Mouse (Mus musculus): ENCODE results near the gene Rab8b. TPM values are rescaled to one million over a fixed set of nuclear protein-coding genes. Genes with fewer than 3 reads are reported as not detected.
"Not testable (repeated sequence)": the region's sequence is repeated elsewhere in the genome, so short reads cannot be mapped to it uniquely, and the experiment has no call there.

Rab8b gene
- polyA plus RNA-seq, 1 experiment, result 11.2 TPM

DNA sequence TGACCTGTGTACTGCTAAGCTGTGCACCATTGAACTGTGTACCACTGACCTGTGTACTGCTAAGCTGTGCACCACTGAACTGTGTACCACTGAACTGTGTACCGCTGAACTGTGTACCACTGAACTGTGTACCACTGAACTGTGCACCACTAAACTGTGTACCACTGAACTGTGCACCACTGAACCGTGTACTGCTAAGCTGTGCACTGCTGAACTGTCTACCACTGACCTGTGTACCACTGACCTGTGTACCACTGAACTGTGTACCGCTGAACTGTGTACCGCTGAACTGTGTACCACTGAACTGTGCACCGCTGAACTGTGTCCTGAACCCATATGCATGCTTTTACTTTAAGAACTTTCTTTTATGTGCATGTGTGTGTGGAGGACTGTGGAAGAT is 45.2 kb downstream of the Rab8b start:
- Histone ChIP-seq H3K27ac (ENCODE audit: insufficient read depth, low read length) (no peak overlapping the region), H3K4me1 (ENCODE audit: control insufficient read depth, insufficient read depth, low read length) (no peaks in the 10 kb centered on the region), H3K27me3 (ENCODE audit: control insufficient read depth, insufficient read depth, low read length, poor library complexity, severe bottlenecking) (no peaks in the 10 kb centered on the region), H3K4me3 (ENCODE audit: low read depth, low read length) (no peak overlapping the region), H3K9ac (ENCODE audit: low read depth, poor library complexity, severe bottlenecking) (no peak overlapping the region), H3K9me3 (replicated peaks; ENCODE audit: control insufficient read depth, insufficient read depth, low read length, poor library complexity, severe bottlenecking) (no peaks in the 10 kb centered on the region), H3K36me3 (ENCODE audit: control insufficient read depth, insufficient read depth, low read length, poor library complexity, severe bottlenecking) (no peaks in the 10 kb centered on the region)
- no peak for TF ChIP-seq POLR2A (IDR thresholded peaks at IDR 0.05; ENCODE audit: insufficient read depth, low read length)
- no peak for TF ChIP-seq EP300 (IDR thresholded peaks at IDR 0.05; ENCODE audit: insufficient read depth, low read depth, low read length)
- TF ChIP-seq CTCF (IDR thresholded peaks at IDR 0.05; ENCODE audit: low read depth, low read length), result no peak

DNA sequence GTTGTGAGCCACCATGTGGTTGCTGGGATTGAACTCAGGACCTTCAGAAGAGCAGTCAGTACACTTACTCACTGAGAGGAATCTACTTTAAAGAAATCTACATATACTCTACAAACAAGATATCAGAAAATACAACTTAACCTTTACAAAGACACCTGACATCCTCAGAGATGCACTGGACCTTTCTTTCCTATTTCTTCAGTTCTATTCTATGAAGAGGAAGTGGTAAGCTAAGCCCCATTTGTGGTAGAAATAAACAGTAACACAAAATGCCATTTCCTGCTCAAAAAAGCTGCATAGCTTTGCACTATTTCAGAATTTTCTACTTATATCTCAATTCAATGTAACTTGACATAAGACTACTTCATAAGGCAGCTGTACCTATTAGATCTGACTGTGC is 46.0 kb downstream of the Rab8b start:
- Histone ChIP-seq H3K36me3 (ENCODE audit: control insufficient read depth, insufficient read depth, low read length, poor library complexity, severe bottlenecking) (no peaks in the 10 kb centered on the region), H3K4me1 (ENCODE audit: control insufficient read depth, insufficient read depth, low read length) (no peaks in the 10 kb centered on the region), H3K9me3 (replicated peaks; ENCODE audit: control insufficient read depth, insufficient read depth, low read length, poor library complexity, severe bottlenecking) (no peaks in the 10 kb centered on the region), H3K4me3 (ENCODE audit: low read depth, low read length) (no peak overlapping the region), H3K9ac (ENCODE audit: low read depth, poor library complexity, severe bottlenecking) (no peak overlapping the region), H3K27ac (ENCODE audit: insufficient read depth, low read length) (no peak overlapping the region), H3K27me3 (ENCODE audit: control insufficient read depth, insufficient read depth, low read length, poor library complexity, severe bottlenecking) (no peaks in the 10 kb centered on the region)
- TF ChIP-seq EP300 (IDR thresholded peaks at IDR 0.05; ENCODE audit: insufficient read depth, low read depth, low read length) (no peak), CTCF (IDR thresholded peaks at IDR 0.05; ENCODE audit: low read depth, low read length) (no peak), POLR2A (IDR thresholded peaks at IDR 0.05; ENCODE audit: insufficient read depth, low read length) (no peak)

DNA sequence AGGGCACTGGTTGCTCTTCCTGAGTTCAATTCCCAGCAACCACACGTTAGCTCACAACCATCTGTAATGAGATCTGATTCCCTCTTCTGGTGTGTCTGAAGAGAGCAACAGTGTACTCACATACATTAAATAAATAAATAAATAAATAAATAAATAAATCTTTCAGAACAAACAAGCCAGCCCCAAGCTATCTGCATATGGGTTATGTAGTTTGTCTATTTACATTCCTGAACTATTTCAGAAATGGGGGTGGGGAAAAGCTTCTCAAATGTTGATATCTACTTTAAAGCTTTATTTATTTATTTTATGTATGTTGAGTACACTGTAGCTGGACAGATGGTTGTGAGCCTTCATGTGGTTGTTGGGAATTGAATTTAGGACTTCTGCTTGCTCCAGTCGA is 46.5 kb downstream of the Rab8b start:
- H3K27ac ChIP-seq (ENCODE audit: insufficient read depth, low read length); H3K9ac ChIP-seq (ENCODE audit: low read depth, poor library complexity, severe bottlenecking); H3K9me3 ChIP-seq (replicated peaks; ENCODE audit: control insufficient read depth, insufficient read depth, low read length, poor library complexity, severe bottlenecking); H3K27me3 ChIP-seq (ENCODE audit: control insufficient read depth, insufficient read depth, low read length, poor library complexity, severe bottlenecking); H3K36me3 ChIP-seq (ENCODE audit: control insufficient read depth, insufficient read depth, low read length, poor library complexity, severe bottlenecking); H3K4me1 ChIP-seq (ENCODE audit: control insufficient read depth, insufficient read depth, low read length); H3K4me3 ChIP-seq (ENCODE audit: low read depth, low read length): not testable (repeated sequence)

DNA sequence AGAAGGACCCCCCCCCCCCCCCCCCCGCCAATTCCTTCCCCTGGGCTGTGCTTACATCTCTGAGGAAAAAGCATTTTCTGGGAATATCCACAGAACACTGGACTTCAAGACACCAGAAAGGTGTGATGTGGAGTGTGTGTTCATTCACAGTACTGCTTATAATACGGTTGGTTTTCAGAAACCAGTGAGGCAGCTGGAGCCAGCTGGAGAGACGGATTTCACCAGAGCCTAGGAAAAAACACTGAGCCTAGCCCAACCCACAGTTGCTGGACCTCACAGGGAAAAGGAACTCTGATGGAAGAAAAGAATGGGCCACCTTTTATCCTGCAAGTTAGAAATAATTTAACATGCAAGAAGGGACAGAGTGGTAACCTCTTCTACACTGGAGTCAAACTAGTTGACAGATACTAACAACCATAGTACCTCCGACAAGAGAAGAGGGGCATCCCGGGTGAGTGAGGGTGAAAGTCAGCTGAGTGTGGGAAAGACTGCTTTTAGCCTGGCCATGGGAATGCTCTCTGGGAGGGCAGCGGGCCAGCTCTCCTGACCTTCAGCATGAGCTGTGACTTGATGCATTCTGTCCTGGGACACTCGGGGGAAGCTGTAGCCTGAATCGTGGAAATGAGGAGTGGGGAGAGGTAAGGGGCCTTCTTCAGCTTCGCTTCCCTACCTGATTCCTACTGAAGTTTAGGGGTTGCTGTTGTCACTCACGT is 47.3 kb downstream of the Rab8b start:
- Histone ChIP-seq H3K4me3 (ENCODE audit: low read depth, low read length) (no peak overlapping the region), H3K27me3 (ENCODE audit: control insufficient read depth, insufficient read depth, low read length, poor library complexity, severe bottlenecking) (no peaks in the 10 kb centered on the region), H3K36me3 (ENCODE audit: control insufficient read depth, insufficient read depth, low read length, poor library complexity, severe bottlenecking) (no peaks in the 10 kb centered on the region), H3K4me1 (ENCODE audit: control insufficient read depth, insufficient read depth, low read length) (no peaks in the 10 kb centered on the region), H3K9ac (ENCODE audit: low read depth, poor library complexity, severe bottlenecking) (no peak overlapping the region), H3K27ac (ENCODE audit: insufficient read depth, low read length) (no peak overlapping the region), H3K9me3 (replicated peaks; ENCODE audit: control insufficient read depth, insufficient read depth, low read length, poor library complexity, severe bottlenecking) (no peaks in the 10 kb centered on the region)
- TF ChIP-seq CTCF (IDR thresholded peaks at IDR 0.05; ENCODE audit: low read depth, low read length), result no peak
- TF ChIP-seq EP300 (IDR thresholded peaks at IDR 0.05; ENCODE audit: insufficient read depth, low read depth, low read length), result no peak
- no peak for TF ChIP-seq POLR2A (IDR thresholded peaks at IDR 0.05; ENCODE audit: insufficient read depth, low read length)

DNA sequence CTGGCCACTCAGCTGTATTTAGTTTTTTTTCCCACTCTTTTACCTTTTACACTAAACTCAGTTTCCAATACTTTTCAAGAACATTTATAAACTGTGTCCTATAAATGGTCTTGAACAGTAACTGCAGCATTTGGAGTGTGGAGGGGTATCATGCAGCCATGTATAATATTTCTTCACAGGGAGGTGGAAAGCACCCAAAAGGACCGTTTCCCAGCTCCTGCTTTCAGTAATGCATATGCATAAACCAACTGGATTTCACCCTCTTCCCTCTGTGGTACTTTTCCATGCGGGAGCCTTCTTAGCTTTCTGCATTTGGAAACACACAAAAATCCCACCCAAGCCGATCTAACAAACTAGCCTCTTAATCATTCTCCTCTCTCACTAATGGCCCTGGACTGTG is 54.8 kb downstream of the Rab8b start:
- Histone ChIP-seq H3K4me3 (ENCODE audit: low read depth, low read length) (no peak overlapping the region), H3K27me3 (ENCODE audit: control insufficient read depth, insufficient read depth, low read length, poor library complexity, severe bottlenecking) (no peaks in the 10 kb centered on the region), H3K9me3 (replicated peaks; ENCODE audit: control insufficient read depth, insufficient read depth, low read length, poor library complexity, severe bottlenecking) (no peaks in the 10 kb centered on the region), H3K27ac (ENCODE audit: insufficient read depth, low read length) (no peak overlapping the region), H3K4me1 (ENCODE audit: control insufficient read depth, insufficient read depth, low read length) (no peaks in the 10 kb centered on the region), H3K36me3 (ENCODE audit: control insufficient read depth, insufficient read depth, low read length, poor library complexity, severe bottlenecking) (no peaks in the 10 kb centered on the region), H3K9ac (ENCODE audit: low read depth, poor library complexity, severe bottlenecking) (no peak overlapping the region)
- TF ChIP-seq EP300 (IDR thresholded peaks at IDR 0.05; ENCODE audit: insufficient read depth, low read depth, low read length) (no peak), CTCF (IDR thresholded peaks at IDR 0.05; ENCODE audit: low read depth, low read length) (no peak), POLR2A (IDR thresholded peaks at IDR 0.05; ENCODE audit: insufficient read depth, low read length) (no peak)

DNA sequence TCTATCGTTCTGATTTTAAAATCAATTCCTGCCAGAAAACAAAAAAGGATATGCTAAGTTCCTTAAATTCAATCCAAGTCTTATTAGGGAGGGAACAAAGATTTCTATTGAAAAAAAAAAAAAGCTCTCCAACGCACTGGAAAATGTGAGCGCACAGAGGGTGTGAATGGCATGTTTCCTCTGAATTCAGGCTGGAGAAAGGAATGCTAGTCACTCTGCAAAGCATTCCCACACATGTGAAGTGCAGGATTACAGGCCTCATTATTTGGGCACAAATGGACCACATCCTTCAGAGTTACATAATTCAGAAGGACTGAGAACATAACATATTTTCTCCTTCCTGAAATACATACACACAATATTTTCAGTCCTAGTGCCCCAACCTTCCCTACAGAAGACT is 56.0 kb downstream of the Rab8b start:
- Histone ChIP-seq H3K4me3 (ENCODE audit: low read depth, low read length) (no peak overlapping the region), H3K36me3 (ENCODE audit: control insufficient read depth, insufficient read depth, low read length, poor library complexity, severe bottlenecking) (no peaks in the 10 kb centered on the region), H3K9me3 (replicated peaks; ENCODE audit: control insufficient read depth, insufficient read depth, low read length, poor library complexity, severe bottlenecking) (no peaks in the 10 kb centered on the region), H3K4me1 (ENCODE audit: control insufficient read depth, insufficient read depth, low read length) (no peaks in the 10 kb centered on the region), H3K27me3 (ENCODE audit: control insufficient read depth, insufficient read depth, low read length, poor library complexity, severe bottlenecking) (no peaks in the 10 kb centered on the region), H3K9ac (ENCODE audit: low read depth, poor library complexity, severe bottlenecking) (no peak overlapping the region), H3K27ac (ENCODE audit: insufficient read depth, low read length) (no peak overlapping the region)
- TF ChIP-seq CTCF (IDR thresholded peaks at IDR 0.05; ENCODE audit: low read depth, low read length) (no peak), POLR2A (IDR thresholded peaks at IDR 0.05; ENCODE audit: insufficient read depth, low read length) (no peak), EP300 (IDR thresholded peaks at IDR 0.05; ENCODE audit: insufficient read depth, low read depth, low read length) (no peak)

All from ES-Bruce4 (cell line).